Mouse (Mus musculus) adrenal gland, adult (tissue): Measurements from ENCODE around the gene Cfap299.

Experiments
- DNase-seq, 2 experiments: peaks; one replicate each; pipeline ENCODE4 v3.0.0; 2022 to 2023; ENCODE audit warnings: low spot score in 1 of 2; ENCODE audit not compliant: inconsistent age in 2 of 2

The Cfap299 gene

GRCm38 (mm10) chr5:98585915-98586314 is 256.8 kb downstream of the Cfap299 start:
- DNase-seq = no peak

GRCm38 (mm10) chr5:98613511-98613910 is 284.4 kb downstream of the Cfap299 start:
- DNase-seq = no peak

GRCm38 (mm10) chr5:98616902-98617301 is 287.8 kb downstream of the Cfap299 start:
- no peak for DNase-seq

- DNase-seq = no peak
Measured at GRCm38 (mm10) chr5:98617416-98617815, 288.3 kb downstream of the Cfap299 start.

- DNase-seq = no peak
Measured at GRCm38 (mm10) chr5:98650345-98650744, 321.2 kb downstream of the Cfap299 start.

GRCm38 (mm10) chr5:98651049-98651448 is 321.9 kb downstream of the Cfap299 start:
- no peak for DNase-seq

GRCm38 (mm10) chr5:98688254-98688653 is 359.1 kb downstream of the Cfap299 start:
- DNase-seq = no peak

GRCm38 (mm10) chr5:98692070-98692469 is 363.0 kb downstream of the Cfap299 start:
- no peak for DNase-seq

- no peak for DNase-seq
Measured at GRCm38 (mm10) chr5:98696336-98696735, 367.2 kb downstream of the Cfap299 start.

- no peak for DNase-seq
Measured at GRCm38 (mm10) chr5:98703963-98704362, 374.9 kb downstream of the Cfap299 start.

- no peak for DNase-seq
Measured at GRCm38 (mm10) chr5:98706597-98706996, 377.5 kb downstream of the Cfap299 start.

- DNase-seq = no peak
Measured at GRCm38 (mm10) chr5:98715392-98715791, 386.3 kb downstream of the Cfap299 start.

- no peak for DNase-seq
Measured at GRCm38 (mm10) chr5:98732157-98733009, 403.3 kb downstream of the Cfap299 start.

- DNase-seq = no peak
Measured at GRCm38 (mm10) chr5:98733010-98733399, 403.9 kb downstream of the Cfap299 start.

GRCm38 (mm10) chr5:98761858-98762652 is 433.0 kb downstream of the Cfap299 start:
- peak in 1 of 2 experiments; percentile 18 for DNase-seq

- peak in 1 of 2 experiments; percentile 20 for DNase-seq
Measured at GRCm38 (mm10) chr5:98778588-98778987, 449.5 kb downstream of the Cfap299 start.

- DNase-seq = no peak
Measured at GRCm38 (mm10) chr5:98782066-98782465, 453.0 kb downstream of the Cfap299 start.

GRCm38 (mm10) chr5:98787735-98788134 is 458.6 kb downstream of the Cfap299 start:
- DNase-seq = no peak

- no peak for DNase-seq
Measured at GRCm38 (mm10) chr5:98788568-98788967, 459.5 kb downstream of the Cfap299 start.

- peak in 1 of 2 experiments; percentile 23 for DNase-seq
Measured at GRCm38 (mm10) chr5:98790894-98791607, 461.9 kb downstream of the Cfap299 start.

- no peak for DNase-seq
Measured at GRCm38 (mm10) chr5:98801495-98801894, 472.4 kb downstream of the Cfap299 start.
